Mouse (Mus musculus) liver, embryonic 14.5 days (tissue): ENCODE results near the gene Cd82.

Source experiments
- CTCF ChIP-seq: IDR thresholded peaks from 2 replicates; pipeline ENCODE4 v1.5.1; 2016; ENCODE audit warnings: antibody characterized with exemption, low read depth, control low read depth
- EP300 ChIP-seq: IDR thresholded peaks from 2 replicates; pipeline ENCODE4 v1.6.1; 2016; ENCODE audit warnings: antibody characterized with exemption, low read depth

DNA sequence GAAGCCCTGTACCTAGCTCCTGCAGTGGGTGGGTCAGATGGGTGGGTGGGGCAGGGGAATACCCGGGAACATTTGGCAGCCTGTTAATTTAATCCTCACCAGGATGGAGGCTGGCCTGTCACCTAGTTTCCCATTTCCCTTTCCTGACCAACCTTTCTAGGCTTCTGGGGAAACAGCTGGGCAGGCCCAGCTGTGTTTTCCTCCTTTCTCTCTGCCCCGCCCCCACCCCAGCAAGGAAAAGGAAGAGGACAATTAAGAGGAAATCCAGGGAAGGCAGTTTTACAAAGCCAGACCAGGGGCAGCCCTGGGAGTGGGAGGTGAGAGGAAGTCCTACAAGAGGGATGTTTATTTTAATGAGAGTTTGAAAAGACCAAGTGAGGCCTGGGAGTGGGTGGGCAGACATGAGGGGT lies 82.3 kb downstream of the Cd82 start:
- TF ChIP-seq CTCF (no peak), EP300 (no peak)
